ENCODE assay signal across 34 mouse cellular contexts in genomic region chr1:157137854-157138241, GRCm38 (mm10). TPM values are rescaled to one million over a fixed set of nuclear protein-coding genes. Genes with fewer than 3 reads are reported as not detected.
"Had no signal": no experiment of that assay in that cellular context is flagged by ENCODE, and none has a peak within 500 bp of the region (broad histone marks: within the 10 kb centered on the region; RNA-seq: fewer than 3 reads in every experiment).

No protein-coding gene starts in this region.

- H3K36me3 ChIP-seq: intestine, embryonic 15.5 days; liver, embryonic 13.5 days had no signal

- H3K9me3 ChIP-seq: heart, embryonic 10.5 days; heart, embryonic 12.5 days; hindbrain, embryonic 10.5 days; hindbrain, embryonic 12.5 days; hindbrain, embryonic 15.5 days; intestine, embryonic 15.5 days; kidney, embryonic 15.5 days; liver, embryonic 13.5 days had no signal

- ATAC-seq: inflammation-experienced regulatory T-cells, adult 6 months; intestine, postnatal 0 days had no signal

- H3K4me2 ChIP-seq: heart, embryonic 12.5 days; hindbrain, embryonic 12.5 days; hindbrain, embryonic 15.5 days; intestine, embryonic 15.5 days; kidney, embryonic 15.5 days; liver, embryonic 11.5 days; liver, embryonic 13.5 days had no signal

- H3K27ac ChIP-seq: gastrocnemius, adult 2 months; heart, embryonic 10.5 days; hindbrain, embryonic 10.5 days; hindbrain, embryonic 12.5 days; hindbrain, embryonic 15.5 days; intestine, embryonic 15.5 days; kidney, embryonic 15.5 days; kidney, postnatal 0 days; layer of hippocampus, adult 2 months; left cerebral cortex, adult 2 months; liver, embryonic 13.5 days had no signal

- H3K4me3 ChIP-seq: gastrocnemius, adult 2 months; heart, embryonic 10.5 days; heart, embryonic 12.5 days; hindbrain, embryonic 10.5 days; hindbrain, embryonic 12.5 days; hindbrain, embryonic 15.5 days; intestine, embryonic 15.5 days; kidney, embryonic 15.5 days; layer of hippocampus, adult 2 months; left cerebral cortex, adult 2 months; liver, embryonic 13.5 days had no signal

- H3K27me3 ChIP-seq: heart, embryonic 12.5 days; hindbrain, embryonic 12.5 days; hindbrain, embryonic 15.5 days; intestine, embryonic 15.5 days; kidney, embryonic 15.5 days; liver, embryonic 13.5 days had no signal

- H3K4me1 ChIP-seq: hindbrain, embryonic 12.5 days; hindbrain, embryonic 15.5 days; intestine, embryonic 15.5 days; kidney, embryonic 15.5 days; liver, embryonic 13.5 days had no signal

- DNase-seq: gastrocnemius, adult 2 months; gastrocnemius, postnatal 10 days; gastrocnemius, postnatal 25 days; kidney, adult 2 months; kidney, adult 9 months; kidney, postnatal 25 days; liver; liver, embryonic 13.5 days had no signal

- H3K9ac ChIP-seq: heart, embryonic 12.5 days; hindbrain, embryonic 12.5 days; hindbrain, embryonic 15.5 days; intestine, embryonic 15.5 days; kidney, embryonic 15.5 days; liver, embryonic 13.5 days had no signal

RNA-seq across cellular contexts. Expression of gene Tex35, which starts 29.4 kb away (rescaled TPM):
- total RNA-seq: gastrocnemius, adult 2 months; gastrocnemius, postnatal 10 days; gastrocnemius, postnatal 25 days; granulocyte monocyte progenitor cell, adult 5-6 weeks; heart, adult 8-10 months; heart, postnatal 10 days; heart, postnatal 25 days; layer of hippocampus, adult 2 months; layer of hippocampus, postnatal 10 days; layer of hippocampus, postnatal 25 days; left cerebral cortex, adult 2 months; left cerebral cortex, postnatal 14 days; left cerebral cortex, postnatal 36 days had no signal
- polyA plus RNA-seq: forebrain, embryonic 16.5 days; heart, embryonic 10.5 days; heart, embryonic 12.5 days; heart, embryonic 14.5 days; heart, embryonic 16.5 days; hindbrain, embryonic 10.5 days; hindbrain, embryonic 12.5 days; hindbrain, embryonic 15.5 days; intestine, embryonic 15.5 days; intestine, postnatal 0 days; kidney, embryonic 15.5 days; kidney, postnatal 0 days; limb, embryonic 11.5 days; limb, embryonic 14.5 days; liver, embryonic 11.5 days; liver, embryonic 13.5 days had no signal
